Mouse (Mus musculus): ENCODE results near the gene Fam219a.

- TF ChIP-seq POLR2A (IDR thresholded peaks at IDR 0.05; ENCODE audit: insufficient read depth, low read depth, low read length) (no peak), CTCF (IDR thresholded peaks at IDR 0.05; ENCODE audit: insufficient read depth, low read depth, low read length) (no peak)
These were observed 16.2 kb downstream of the Fam219a start for GRCm38 (mm10) chr4:41553116-41553515.
